Mouse (Mus musculus): Measurements from ENCODE around the gene Git1. TPM values are rescaled to one million over a fixed set of nuclear protein-coding genes. Genes with fewer than 3 reads are reported as not detected.
A peak's percentile ranks its signal among the peaks of the same experiment; 100 is the strongest.

The Git1 gene
- polyA plus RNA-seq, 1 experiment = 53.9 TPM

- TF ChIP-seq SRF (IDR thresholded peaks at IDR 0.05; ENCODE audit: control insufficient read depth, insufficient read length, low read depth) = peak; percentile 3
- no peak for TF ChIP-seq TCF12 (IDR thresholded peaks at IDR 0.05; ENCODE audit: insufficient read depth, poor library complexity, severe bottlenecking)
- TF ChIP-seq POLR2A (IDR thresholded peaks at IDR 0.05; ENCODE audit: insufficient read length, low read depth) = peak; percentile 28
- H3K27me3 ChIP-seq (ENCODE audit: control insufficient read depth, insufficient read depth, insufficient read length) = no peaks in the 10 kb centered on the region
- H3K4me3 ChIP-seq = peak overlapping the region; percentile 57
- H3ac ChIP-seq (ENCODE audit: control insufficient read depth, insufficient read length) = peak overlapping the region; percentile 82
- H3K36me3 ChIP-seq (ENCODE audit: control insufficient read depth, insufficient read depth) = no peaks in the 10 kb centered on the region
- H3K4me2 ChIP-seq (ENCODE audit: low read depth) = peak overlapping the region; percentile 100
- H3K79me2 ChIP-seq (ENCODE audit: control insufficient read depth, insufficient read depth) = peaks cover 54% of the 10 kb centered on the region
Measured at GRCm38 (mm10) chr11:77492911-77493332, 440 bp upstream of the Git1 start.

DNA sequence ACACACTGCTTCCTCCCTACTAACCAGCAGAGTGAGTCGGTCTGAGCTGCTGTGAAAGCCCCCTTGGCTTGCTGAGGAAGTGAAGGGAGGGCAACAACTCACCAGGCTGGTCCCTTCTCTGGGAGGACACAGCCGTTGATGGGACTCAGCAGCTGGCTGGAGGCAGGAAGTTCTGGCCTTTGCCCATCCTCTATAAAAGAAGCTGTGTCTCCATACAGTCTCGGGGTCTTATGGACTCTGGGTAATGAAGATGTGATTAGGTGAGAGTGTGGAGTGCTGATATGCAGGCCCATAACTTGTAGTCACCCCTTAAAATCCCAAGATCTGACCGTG is 948 bp downstream of the Git1 start:
- peak overlapping the region; percentile 57 for H3K4me3 ChIP-seq
- H3ac ChIP-seq (ENCODE audit: control insufficient read depth, insufficient read length) = peak overlapping the region; percentile 82
- peaks cover 55% of the 10 kb centered on the region for H3K79me2 ChIP-seq (ENCODE audit: control insufficient read depth, insufficient read depth)
- no peaks in the 10 kb centered on the region for H3K36me3 ChIP-seq (ENCODE audit: control insufficient read depth, insufficient read depth)
- TF ChIP-seq MYOD1 (IDR thresholded peaks at IDR 0.05; ENCODE audit: control insufficient read depth in 1 of 3, insufficient read length in 2 of 3, low read depth in 2 of 3) (peak in 2 of 3 experiments; percentile 60 to 69), TCF3 (IDR thresholded peaks at IDR 0.05; ENCODE audit: insufficient read length, low read depth) (no peak), USF1 (IDR thresholded peaks at IDR 0.05; ENCODE audit: low read depth) (no peak)
- H3K4me2 ChIP-seq (ENCODE audit: low read depth) = peak overlapping the region; percentile 97
- H3K27me3 ChIP-seq (ENCODE audit: control insufficient read depth, insufficient read depth, insufficient read length) = no peaks in the 10 kb centered on the region

GRCm38 (mm10) chr11:77494782-77495181 is 1.4 kb downstream of the Git1 start:
- Histone ChIP-seq H3K27me3 (ENCODE audit: control insufficient read depth, insufficient read depth, insufficient read length) (no peaks in the 10 kb centered on the region), H3K4me3 (peak overlapping the region; percentile 57), H3K79me2 (ENCODE audit: control insufficient read depth, insufficient read depth) (peaks cover 55% of the 10 kb centered on the region), H3ac (ENCODE audit: control insufficient read depth, insufficient read length) (no peak overlapping the region), H3K4me2 (ENCODE audit: low read depth) (peak overlapping the region; percentile 97), H3K36me3 (ENCODE audit: control insufficient read depth, insufficient read depth) (no peaks in the 10 kb centered on the region)
- TF ChIP-seq E2F4 (IDR thresholded peaks at IDR 0.05; ENCODE audit: insufficient read depth) (no peak), CEBPB (IDR thresholded peaks at IDR 0.05; ENCODE audit: insufficient read depth, poor library complexity, severe bottlenecking) (no peak), MYOD1 (IDR thresholded peaks at IDR 0.05; ENCODE audit: control insufficient read depth in 1 of 3, insufficient read length in 2 of 3, low read depth in 2 of 3) (no peak)

DNA sequence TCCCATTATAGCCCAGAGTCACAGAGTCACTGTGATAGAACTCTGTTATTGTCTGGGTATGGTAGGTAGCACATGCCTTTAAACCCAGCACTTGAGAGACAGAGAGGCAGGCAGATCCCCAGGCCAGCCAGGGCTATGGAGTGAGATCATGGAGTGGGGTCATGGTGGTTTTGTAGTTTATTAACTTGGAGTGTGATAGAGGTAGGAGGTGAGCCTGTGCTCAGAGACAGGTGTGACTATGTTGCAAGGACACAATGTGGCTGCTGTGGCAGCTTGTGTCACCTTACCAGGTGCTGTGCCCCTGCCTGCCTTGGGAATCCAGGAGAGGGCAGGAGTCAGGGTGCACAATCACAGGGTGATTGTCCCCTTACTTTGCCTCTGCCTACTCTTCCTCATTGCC is 2.1 kb downstream of the Git1 start:
- H3K4me2 ChIP-seq (ENCODE audit: low read depth) = no peak overlapping the region

DNA sequence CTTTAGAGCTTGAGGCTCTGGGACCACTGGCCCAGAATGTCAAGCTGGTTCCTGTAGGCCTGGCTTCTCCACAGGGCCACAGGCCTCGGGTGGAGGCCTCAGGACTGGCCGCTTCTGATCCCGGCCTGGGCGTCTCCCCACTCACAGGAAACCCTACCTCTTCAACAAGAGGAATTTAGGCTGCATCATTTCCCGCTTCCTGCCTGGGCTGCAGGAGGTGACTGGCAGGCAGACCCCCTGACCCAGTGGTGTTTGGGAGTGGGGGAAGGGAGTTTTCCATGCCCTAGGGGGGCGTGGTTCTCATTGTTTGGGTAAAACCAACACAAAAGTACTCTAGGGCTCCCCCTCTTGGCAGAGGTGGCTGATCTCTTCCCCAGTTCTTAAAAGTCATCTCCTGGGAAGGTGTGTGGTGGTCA is 4.0 kb downstream of the Git1 start:
- Histone ChIP-seq H3K79me2 (ENCODE audit: control insufficient read depth, insufficient read depth) (peaks cover 55% of the 10 kb centered on the region), H3ac (ENCODE audit: control insufficient read depth, insufficient read length) (no peak overlapping the region), H3K4me3 (no peak overlapping the region), H3K4me2 (ENCODE audit: low read depth) (no peak overlapping the region), H3K36me3 (ENCODE audit: control insufficient read depth, insufficient read depth) (peaks cover 5% of the 10 kb centered on the region), H3K27me3 (ENCODE audit: control insufficient read depth, insufficient read depth, insufficient read length) (no peaks in the 10 kb centered on the region)
- TF ChIP-seq CEBPB (IDR thresholded peaks at IDR 0.05; ENCODE audit: insufficient read depth, poor library complexity, severe bottlenecking) = no peak

More for the DNA sequence above, 2.1 kb downstream of the Git1 start:
- no peak overlapping the region for H3K4me3 ChIP-seq
- no peak for TF ChIP-seq MAX (IDR thresholded peaks at IDR 0.05; ENCODE audit: low read depth)
- TF ChIP-seq MYOG (IDR thresholded peaks at IDR 0.05; ENCODE audit: control insufficient read depth in 1 of 3, insufficient read depth in 1 of 3, insufficient read length in 2 of 3, low read depth in 2 of 3) = no peak
- TF ChIP-seq CEBPB (IDR thresholded peaks at IDR 0.05; ENCODE audit: insufficient read depth, poor library complexity, severe bottlenecking) = no peak
- TF ChIP-seq TCF12 (IDR thresholded peaks at IDR 0.05; ENCODE audit: insufficient read depth, poor library complexity, severe bottlenecking) = no peak
- no peak for TF ChIP-seq POLR2AphosphoS2 (IDR thresholded peaks at IDR 0.05; ENCODE audit: insufficient read length, low read depth)
- TF ChIP-seq SRF (IDR thresholded peaks at IDR 0.05; ENCODE audit: control insufficient read depth, insufficient read length, low read depth) = no peak
- no peak for TF ChIP-seq REST (IDR thresholded peaks at IDR 0.05; ENCODE audit: insufficient read depth, insufficient read length)
- no peaks in the 10 kb centered on the region for H3K27me3 ChIP-seq (ENCODE audit: control insufficient read depth, insufficient read depth, insufficient read length)
- H3ac ChIP-seq (ENCODE audit: control insufficient read depth, insufficient read length) = no peak overlapping the region
- no peaks in the 10 kb centered on the region for H3K36me3 ChIP-seq (ENCODE audit: control insufficient read depth, insufficient read depth)
- peaks cover 55% of the 10 kb centered on the region for H3K79me2 ChIP-seq (ENCODE audit: control insufficient read depth, insufficient read depth)

- Histone ChIP-seq H3K27me3 (ENCODE audit: control insufficient read depth, insufficient read depth, insufficient read length) (no peaks in the 10 kb centered on the region), H3ac (ENCODE audit: control insufficient read depth, insufficient read length) (no peak overlapping the region), H3K36me3 (ENCODE audit: control insufficient read depth, insufficient read depth) (peaks cover 7% of the 10 kb centered on the region), H3K79me2 (ENCODE audit: control insufficient read depth, insufficient read depth) (peaks cover 55% of the 10 kb centered on the region), H3K4me3 (no peak overlapping the region), H3K4me2 (ENCODE audit: low read depth) (no peak overlapping the region)
- TF ChIP-seq TCF3 (IDR thresholded peaks at IDR 0.05; ENCODE audit: insufficient read length, low read depth) (no peak), E2F4 (IDR thresholded peaks at IDR 0.05; ENCODE audit: insufficient read depth) (no peak), MAX (IDR thresholded peaks at IDR 0.05; ENCODE audit: low read depth) (no peak), USF1 (IDR thresholded peaks at IDR 0.05; ENCODE audit: low read depth) (no peak), SRF (IDR thresholded peaks at IDR 0.05; ENCODE audit: control insufficient read depth, insufficient read length, low read depth) (no peak), TCF12 (IDR thresholded peaks at IDR 0.05; ENCODE audit: insufficient read depth, poor library complexity, severe bottlenecking) (no peak), MYOG (IDR thresholded peaks at IDR 0.05; ENCODE audit: control insufficient read depth in 1 of 3, insufficient read depth in 1 of 3, insufficient read length in 2 of 3, low read depth in 2 of 3) (no peak), MYOD1 (IDR thresholded peaks at IDR 0.05; ENCODE audit: control insufficient read depth in 1 of 3, insufficient read length in 2 of 3, low read depth in 2 of 3) (no peak), REST (IDR thresholded peaks at IDR 0.05; ENCODE audit: insufficient read depth, insufficient read length) (no peak), CEBPB (IDR thresholded peaks at IDR 0.05; ENCODE audit: insufficient read depth, poor library complexity, severe bottlenecking) (no peak), POLR2A (IDR thresholded peaks at IDR 0.05; ENCODE audit: insufficient read length, low read depth) (no peak), POLR2AphosphoS2 (IDR thresholded peaks at IDR 0.05; ENCODE audit: insufficient read length, low read depth) (no peak)
Measured at GRCm38 (mm10) chr11:77497851-77498250, 4.5 kb downstream of the Git1 start.
